Mouse (Mus musculus): Measurements from ENCODE around the gene Prr15l.

DNA sequence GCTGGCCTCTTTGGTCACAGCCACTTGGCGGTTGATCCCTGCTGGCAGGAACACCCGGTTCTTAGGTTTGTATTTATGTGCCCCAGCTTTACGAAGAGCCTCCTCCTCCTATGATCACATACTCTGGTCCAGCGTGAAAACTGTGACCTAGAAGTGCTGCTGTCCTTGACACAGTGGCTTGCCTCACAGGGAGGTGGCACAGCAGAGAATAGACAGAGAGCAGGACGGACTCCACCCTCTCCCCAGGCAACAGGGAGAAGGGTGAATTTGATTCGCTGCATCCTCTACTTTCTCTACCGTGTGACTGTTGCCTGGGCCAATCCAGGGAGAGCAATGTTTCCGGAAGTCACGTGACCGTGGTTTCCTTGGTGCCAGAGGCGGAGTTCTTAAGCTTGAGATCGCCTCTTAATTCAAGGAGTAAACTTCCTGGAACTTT lies 7.0 kb downstream of the Prr15l start:
- TF ChIP-seq POLR2A (IDR thresholded peaks at IDR 0.05; ENCODE audit: extremely low read depth, insufficient read depth, low read length): no peak; the same call in 1 of the 2 replicates
- TF ChIP-seq CTCF (IDR thresholded peaks at IDR 0.05; ENCODE audit: extremely low read depth, insufficient read depth, low read length): no peak

All from cortical plate, adult 2 months (tissue).